Mouse (Mus musculus): ENCODE results near the gene Fiz1. TPM values are rescaled to one million over a fixed set of nuclear protein-coding genes. Genes with fewer than 3 reads are reported as not detected.

Gene Fiz1
- polyA plus RNA-seq, 1 experiment: 28.0 TPM

- Histone ChIP-seq H3K27me3 (replicated peaks) (peaks cover 21% of the 10 kb centered on the region), H3K4me1 (peaks cover 18% of the 10 kb centered on the region), H3K9me3 (peaks cover 9% of the 10 kb centered on the region; the same call in 1 of the 2 replicates), H3K36me3 (replicated peaks; ENCODE audit: low read length) (no peaks in the 10 kb centered on the region), H3K4me3 (replicated peaks) (no peak overlapping the region)
- TF ChIP-seq FLI1 (IDR thresholded peaks at IDR 0.05; ENCODE audit: low read length) (no peak), GATA1 (IDR thresholded peaks at IDR 0.05; ENCODE audit: borderline replicate concordance, low read length) (no peak)
Measured at GRCm38 (mm10) chr7:4957361-4957760, 57.1 kb downstream of the Fiz1 start.

Other genes with a start within 250 kb of the Fiz1 start
- not detected in 2 replicates for gene Fam71e2, start 243.4 kb downstream of the Fiz1 start, polyA plus RNA-seq (2012; ENCODE audit: insufficient read depth, low replicate concordance)
- gene Il11, start 231.8 kb downstream of the Fiz1 start, polyA plus RNA-seq (2012; ENCODE audit: insufficient read depth, low replicate concordance): 0.26 and 1.9 TPM in 2 replicates
- gene Tmem190, start 231.8 kb downstream of the Fiz1 start, polyA plus RNA-seq (2012; ENCODE audit: insufficient read depth, low replicate concordance): not detected in 2 replicates
- gene Tmem238, start 225.0 kb downstream of the Fiz1 start, polyA plus RNA-seq (2012; ENCODE audit: insufficient read depth, low replicate concordance): 29.3 and 145 TPM in 2 replicates
- gene Rpl28, start 221.8 kb downstream of the Fiz1 start, polyA plus RNA-seq (2012; ENCODE audit: insufficient read depth, low replicate concordance): 3,598 and 12,997 TPM in 2 replicates
- gene Ube2s, start 202.1 kb downstream of the Fiz1 start, polyA plus RNA-seq (2012; ENCODE audit: insufficient read depth, low replicate concordance): 217 and 258 TPM in 2 replicates
- gene Shisa7, start 170.0 kb downstream of the Fiz1 start, polyA plus RNA-seq (2012; ENCODE audit: insufficient read depth, low replicate concordance): 0.07 TPM in 1 of 2 replicates, not detected in the other
- 4.3 and 6.1 TPM in 2 replicates for gene Isoc2b, start 144.4 kb downstream of the Fiz1 start, polyA plus RNA-seq (2012; ENCODE audit: insufficient read depth, low replicate concordance)
- gene Isoc2a, start 137.5 kb downstream of the Fiz1 start, polyA plus RNA-seq (2012; ENCODE audit: insufficient read depth, low replicate concordance): 7.2 and 17.1 TPM in 2 replicates
- gene Gm36210, start 108.2 kb downstream of the Fiz1 start, polyA plus RNA-seq (2012; ENCODE audit: insufficient read depth, low replicate concordance): not detected in 2 replicates
- gene Zfp628, start 99.5 kb downstream of the Fiz1 start, polyA plus RNA-seq (2012; ENCODE audit: insufficient read depth, low replicate concordance): 33.6 and 53.4 TPM in 2 replicates
- gene Nat14, start 92.7 kb downstream of the Fiz1 start, polyA plus RNA-seq (2012; ENCODE audit: insufficient read depth, low replicate concordance): 0.51 TPM in 1 of 2 replicates, not detected in the other
- gene Ssc5d, start 88.9 kb downstream of the Fiz1 start, polyA plus RNA-seq (2012; ENCODE audit: insufficient read depth, low replicate concordance): 0.09 and 1.5 TPM in 2 replicates
- gene Sbk2, start 50.3 kb downstream of the Fiz1 start, polyA plus RNA-seq (2012; ENCODE audit: insufficient read depth, low replicate concordance): 1.3 TPM in 1 of 2 replicates, not detected in the other
- gene Sbk3, start 43.5 kb downstream of the Fiz1 start, polyA plus RNA-seq (2012; ENCODE audit: insufficient read depth, low replicate concordance): 0.06 TPM in 1 of 2 replicates, not detected in the other
- gene Zfp579, start 18.5 kb downstream of the Fiz1 start, polyA plus RNA-seq (2012; ENCODE audit: insufficient read depth, low replicate concordance): 48.1 and 103 TPM in 2 replicates
- 68.6 and 88.3 TPM in 2 replicates for gene Zfp524, start 282 bp downstream of the Fiz1 start, polyA plus RNA-seq (2012; ENCODE audit: insufficient read depth, low replicate concordance)
- not detected in 2 replicates for gene Gm44973, start 799 bp upstream of the Fiz1 start, polyA plus RNA-seq (2012; ENCODE audit: insufficient read depth, low replicate concordance)
- gene Zfp865, start 5.7 kb upstream of the Fiz1 start, polyA plus RNA-seq (2012; ENCODE audit: insufficient read depth, low replicate concordance): 30.6 and 81.9 TPM in 2 replicates
- gene Ccdc106, start 5.9 kb upstream of the Fiz1 start, polyA plus RNA-seq (2012; ENCODE audit: insufficient read depth, low replicate concordance): 7.3 and 34.4 TPM in 2 replicates
- not detected in 2 replicates for gene 4632433K11Rik, start 19.4 kb upstream of the Fiz1 start, polyA plus RNA-seq (2012; ENCODE audit: insufficient read depth, low replicate concordance)
- 0.96 and 6.5 TPM in 2 replicates for gene Zfp784, start 23.7 kb upstream of the Fiz1 start, polyA plus RNA-seq (2012; ENCODE audit: insufficient read depth, low replicate concordance)
- 58.5 and 224 TPM in 2 replicates for gene Zfp580, start 36.8 kb upstream of the Fiz1 start, polyA plus RNA-seq (2012; ENCODE audit: insufficient read depth, low replicate concordance)
- 251 and 262 TPM in 2 replicates for gene U2af2, start 47.4 kb upstream of the Fiz1 start, polyA plus RNA-seq (2012; ENCODE audit: insufficient read depth, low replicate concordance)
- 687 and 1,038 TPM in 2 replicates for gene Epn1, start 65.5 kb upstream of the Fiz1 start, polyA plus RNA-seq (2012; ENCODE audit: insufficient read depth, low replicate concordance)
- gene Rfpl4, start 102.3 kb upstream of the Fiz1 start, polyA plus RNA-seq (2012; ENCODE audit: insufficient read depth, low replicate concordance): not detected in 2 replicates
- not detected in 2 replicates for gene Rasl2-9, start 111.3 kb upstream of the Fiz1 start, polyA plus RNA-seq (2012; ENCODE audit: insufficient read depth, low replicate concordance)
- gene Vmn1r55, start 135.0 kb upstream of the Fiz1 start, polyA plus RNA-seq (2012; ENCODE audit: insufficient read depth, low replicate concordance): not detected in 2 replicates
- gene Vmn1r56, start 182.1 kb upstream of the Fiz1 start, polyA plus RNA-seq (2012; ENCODE audit: insufficient read depth, low replicate concordance): not detected in 2 replicates
- not detected in 2 replicates for gene Vmn1r57, start 203.8 kb upstream of the Fiz1 start, polyA plus RNA-seq (2012; ENCODE audit: insufficient read depth, low replicate concordance)